Mouse (Mus musculus) ovary, postnatal 10 days (tissue): ENCODE results near the gene Itm2c.
A peak's percentile ranks its signal among the peaks of the same experiment; 100 is the strongest.

Experiments
- DNase-seq: peaks from one replicate; pipeline ENCODE4 v3.0.0; 2022; ENCODE audit warnings: low spot score

The Itm2c gene

GRCm38 (mm10) chr1:85894231-85894747, at the start of gene Itm2c:
TSS of gene Itm2c (plus strand) at chr1:85894281.
- peak; percentile 77 for DNase-seq

- DNase-seq = no peak
Measured at GRCm38 (mm10) chr1:85844981-85845380, 49.1 kb upstream of the Itm2c start.

GRCm38 (mm10) chr1:85845476-85845875, 48.6 kb upstream of the Itm2c start:
- no peak for DNase-seq

- DNase-seq = no peak
Measured at GRCm38 (mm10) chr1:85849016-85849415, 45.1 kb upstream of the Itm2c start.

- DNase-seq = no peak
Measured at GRCm38 (mm10) chr1:85850851-85851250, 43.2 kb upstream of the Itm2c start.

GRCm38 (mm10) chr1:85852996-85853689, 40.9 kb upstream of the Itm2c start:
- peak; percentile 41 for DNase-seq

GRCm38 (mm10) chr1:85853865-85854264, 40.2 kb upstream of the Itm2c start:
- no peak for DNase-seq

GRCm38 (mm10) chr1:85854475-85854874, 39.6 kb upstream of the Itm2c start:
- DNase-seq = no peak

GRCm38 (mm10) chr1:85856266-85856665, 37.8 kb upstream of the Itm2c start:
- no peak for DNase-seq

- DNase-seq = no peak
Measured at GRCm38 (mm10) chr1:85857261-85857754, 36.8 kb upstream of the Itm2c start.

- no peak for DNase-seq
Measured at GRCm38 (mm10) chr1:85864383-85864782, 29.7 kb upstream of the Itm2c start.

- DNase-seq = no peak
Measured at GRCm38 (mm10) chr1:85870001-85870400, 24.1 kb upstream of the Itm2c start.

GRCm38 (mm10) chr1:85870546-85870945, 23.5 kb upstream of the Itm2c start:
- DNase-seq = no peak

GRCm38 (mm10) chr1:85882003-85882402, 12.1 kb upstream of the Itm2c start:
- no peak for DNase-seq

GRCm38 (mm10) chr1:85887221-85887620, 6.9 kb upstream of the Itm2c start:
- DNase-seq = no peak

- DNase-seq = peak; percentile 45
Measured at GRCm38 (mm10) chr1:85894748-85895360, 773 bp downstream of the Itm2c start.

- no peak for DNase-seq
Measured at GRCm38 (mm10) chr1:85895391-85895837, 1.3 kb downstream of the Itm2c start.

- DNase-seq = no peak
Measured at GRCm38 (mm10) chr1:85896110-85896509, 2.0 kb downstream of the Itm2c start.

- DNase-seq = no peak
Measured at GRCm38 (mm10) chr1:85896781-85897700, 3.0 kb downstream of the Itm2c start.

- DNase-seq = no peak
Measured at GRCm38 (mm10) chr1:85897901-85898760, 4.0 kb downstream of the Itm2c start.

- no peak for DNase-seq
Measured at GRCm38 (mm10) chr1:85898761-85899387, 4.8 kb downstream of the Itm2c start.
